Mouse (Mus musculus) myocyte (in vitro differentiated cells): Measurements from ENCODE around the gene Dazap1.

Source experiments
- E2F4 ChIP-seq: IDR thresholded peaks from one replicate; pipeline ENCODE4 v1.6.1; 2011; ENCODE audit warnings: mild to moderate bottlenecking, control low read depth, moderate library complexity; ENCODE audit not compliant: insufficient read depth
- MYOD1 ChIP-seq, 3 experiments: IDR thresholded peaks; one replicate each; pipeline ENCODE4 v1.6.1; 2011; ENCODE audit warnings: control low read depth in 2 of 3, low read depth in 2 of 3, mild to moderate bottlenecking in 2 of 3, moderate library complexity in 1 of 3; ENCODE audit not compliant: insufficient read length in 2 of 3, control insufficient read depth in 1 of 3
- MYOG ChIP-seq, 3 experiments: IDR thresholded peaks; one replicate each; pipeline ENCODE4 v1.6.1; 2011; ENCODE audit warnings: control low read depth in 2 of 3, low read depth in 2 of 3, mild to moderate bottlenecking in 2 of 3; ENCODE audit not compliant: insufficient read length in 2 of 3, control insufficient read depth in 1 of 3, insufficient read depth in 1 of 3
- POLR2A ChIP-seq: IDR thresholded peaks from one replicate; pipeline ENCODE4 v1.6.1; 2011; ENCODE audit warnings: low read depth, mild to moderate bottlenecking, control low read depth, moderate library complexity; ENCODE audit not compliant: insufficient read length
- TCF12 ChIP-seq: IDR thresholded peaks from one replicate; pipeline ENCODE4 v1.6.1; 2011; ENCODE audit warnings: mild to moderate bottlenecking, control low read depth; ENCODE audit not compliant: poor library complexity, insufficient read depth, severe bottlenecking

DNA sequence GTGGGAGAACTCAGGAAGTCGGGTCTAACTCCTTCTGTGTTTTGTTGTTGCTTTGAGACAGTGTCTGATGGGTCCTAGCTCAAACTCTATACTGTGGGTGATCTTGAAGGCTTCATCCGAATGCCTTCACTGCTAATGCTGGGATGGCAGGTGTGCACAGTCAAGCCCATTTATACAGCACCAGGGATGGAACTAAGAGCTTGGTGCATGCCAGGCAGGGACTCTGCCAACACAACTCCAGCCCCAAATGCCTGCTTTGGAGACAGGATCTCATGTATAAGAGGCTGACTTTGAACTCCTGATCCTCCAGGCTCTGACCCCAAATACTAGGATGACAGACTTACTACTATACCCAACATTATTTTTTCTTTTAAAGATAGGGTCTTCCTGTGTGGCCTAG is 11.2 kb upstream of the Dazap1 start:
- no peak for TF ChIP-seq MYOD1 (IDR thresholded peaks at IDR 0.05; ENCODE audit: control insufficient read depth in 1 of 3, insufficient read length in 2 of 3, low read depth in 2 of 3)
- TF ChIP-seq POLR2A, result no peak
- TF ChIP-seq TCF12, result no peak
- no peak for TF ChIP-seq E2F4
- no peak for TF ChIP-seq MYOG (IDR thresholded peaks at IDR 0.05; ENCODE audit: control insufficient read depth in 1 of 3, insufficient read depth in 1 of 3, insufficient read length in 2 of 3, low read depth in 2 of 3)
